Mouse (Mus musculus) left cerebral cortex, postnatal 14 days (tissue): Measurements from ENCODE around the gene Sec11a. TPM values are rescaled to one million over a fixed set of nuclear protein-coding genes. Genes with fewer than 3 reads are reported as not detected.
A peak's percentile ranks its signal among the peaks of the same experiment; 100 is the strongest.
"Not testable (repeated sequence)": the region's sequence is repeated elsewhere in the genome, so short reads cannot be mapped to it uniquely, and the experiment has no call there.

Source experiments
- DNase-seq, 2 experiments: peaks; one replicate each; pipeline ENCODE4 v3.0.0; 2021 to 2022; ENCODE audit warnings: low spot score in 2 of 2, mixed read lengths in 1 of 2
- intact Hi-C: fragments of 180-260 bp; cut with DNase I; formaldehyde crosslinking; loops from one replicate; pipeline ENCODE4 v1.15.1; 2025
- total RNA-seq, 2 experiments: library from RNA; stranded (reverse); gene quantifications; 2 replicates each; pipeline ENCODE4 v1.2.3; 2021

Sec11a gene
- total RNA-seq, 2 experiments from 2014 or later, result 54.9 to 62.4 TPM

GRCm38 (mm10) chr7:80970913-80971312 lies 23.3 kb upstream of the Sec11a start:
- no peak for DNase-seq
- intact Hi-C loops, result no loop called here

DNA sequence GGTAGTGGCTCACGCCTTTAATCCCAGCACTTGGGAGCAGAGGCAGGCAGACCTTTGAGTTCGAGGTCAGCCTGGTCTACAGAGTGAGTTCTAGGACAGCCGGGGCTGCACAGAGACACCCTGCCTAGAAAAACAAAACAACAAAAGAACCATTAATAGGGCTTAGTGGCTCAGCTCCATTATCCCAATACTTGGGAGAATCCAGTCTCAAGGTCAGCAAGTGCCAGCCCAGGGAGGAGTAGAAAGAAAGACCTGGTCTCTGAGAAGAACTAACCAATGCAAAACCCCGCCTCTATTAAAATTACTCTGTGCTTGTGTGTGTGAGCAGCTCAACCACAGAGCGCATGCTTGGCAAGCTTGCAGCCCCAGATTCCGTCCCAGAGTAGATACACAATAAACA lies 15.2 kb upstream of the Sec11a start:
- no peak for DNase-seq
- intact Hi-C loops, result no loop called here

DNA sequence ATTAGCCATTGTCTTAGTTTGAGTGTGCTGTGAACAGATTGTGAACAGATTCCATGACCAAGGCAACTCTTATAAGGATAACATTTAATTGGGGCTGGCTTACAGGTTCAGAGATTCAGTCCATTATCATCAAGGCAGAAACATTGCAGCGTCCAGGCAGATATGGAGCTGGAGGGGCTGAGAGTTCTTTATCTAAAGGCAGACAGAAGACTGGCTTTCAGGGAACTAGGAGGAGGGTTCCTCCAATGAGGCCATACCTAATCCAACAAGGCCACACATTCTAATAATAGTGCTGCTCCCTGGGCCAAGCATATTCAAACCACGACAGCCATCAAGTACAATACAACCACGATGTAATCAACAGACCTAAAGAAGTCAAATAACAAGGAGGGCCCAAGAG lies 11.4 kb upstream of the Sec11a start:
- DNase-seq, result no peak
- intact Hi-C loops, result no loop called here

GRCm38 (mm10) chr7:80956891-80957290 lies 9.3 kb upstream of the Sec11a start:
- intact Hi-C loops, result no loop called here
- no peak for DNase-seq

DNA sequence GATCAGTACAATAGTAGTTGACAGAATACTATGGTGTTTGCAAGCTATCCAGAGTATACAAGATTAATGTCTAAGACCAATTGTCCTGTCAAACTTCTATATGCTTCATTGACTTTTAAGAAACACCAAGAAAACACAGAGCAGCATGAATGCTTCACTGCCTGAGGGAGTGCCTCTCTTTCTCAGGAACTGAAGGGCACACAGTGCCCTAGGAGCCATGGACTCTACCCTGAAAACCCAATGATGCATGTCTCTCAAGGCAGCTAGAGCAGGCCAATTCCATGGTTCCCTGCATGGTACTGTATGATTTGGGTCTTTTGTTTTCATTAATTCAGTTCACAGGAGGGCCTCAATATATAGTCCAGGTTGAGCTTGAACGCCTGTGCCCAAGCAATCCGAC lies 6.7 kb upstream of the Sec11a start:
- no peak for DNase-seq
- intact Hi-C loops, result no loop called here

DNA sequence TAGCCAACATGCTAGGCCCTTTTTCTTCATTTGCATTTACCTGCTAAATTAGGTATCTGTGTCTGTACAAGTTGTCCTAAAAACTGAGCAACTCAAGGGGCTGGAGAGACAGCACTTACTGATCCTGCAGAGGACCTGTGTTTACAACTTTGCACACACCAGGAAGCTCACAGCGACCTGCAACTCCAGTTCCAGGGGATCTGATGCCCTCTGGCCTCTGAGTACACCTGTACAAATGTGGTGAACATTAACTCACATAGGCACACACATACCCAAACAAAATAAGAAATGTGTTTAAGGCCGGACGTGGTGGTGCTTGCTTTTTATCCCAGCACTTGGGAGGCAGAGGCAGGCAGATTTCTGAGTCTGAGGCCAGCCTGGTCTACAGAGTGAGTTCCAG lies 4.6 kb upstream of the Sec11a start:
- DNase-seq, result no peak
- intact Hi-C loops, result no loop called here

DNA sequence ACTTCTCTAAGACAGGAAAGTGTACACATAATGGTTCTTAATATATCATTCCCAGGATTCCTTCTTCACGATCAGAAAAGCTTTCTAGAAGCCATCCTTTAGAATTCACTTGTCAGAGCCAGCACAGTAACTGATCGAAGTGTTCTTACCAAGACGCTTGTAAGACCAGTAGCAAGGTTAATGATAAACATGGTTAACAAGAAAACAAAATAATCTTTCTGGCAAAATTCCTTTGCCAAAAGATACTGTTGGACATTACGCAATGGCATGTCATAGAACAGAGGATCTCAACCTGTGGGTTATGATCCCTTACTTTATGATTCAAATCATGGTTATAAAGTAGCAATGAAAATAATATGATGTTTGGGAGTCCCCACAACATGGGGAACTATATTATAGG lies 3.9 kb upstream of the Sec11a start:
- DNase-seq, result no peak
- intact Hi-C loops, result no loop called here

GRCm38 (mm10) chr7:80939808-80940207 lies 7.8 kb downstream of the Sec11a start:
- DNase-seq, result no peak
- intact Hi-C loops, result loop anchor here (10.0 kb wide), 1 partner anchor 215 kb away; no protein-coding TSS in a partner anchor

DNA sequence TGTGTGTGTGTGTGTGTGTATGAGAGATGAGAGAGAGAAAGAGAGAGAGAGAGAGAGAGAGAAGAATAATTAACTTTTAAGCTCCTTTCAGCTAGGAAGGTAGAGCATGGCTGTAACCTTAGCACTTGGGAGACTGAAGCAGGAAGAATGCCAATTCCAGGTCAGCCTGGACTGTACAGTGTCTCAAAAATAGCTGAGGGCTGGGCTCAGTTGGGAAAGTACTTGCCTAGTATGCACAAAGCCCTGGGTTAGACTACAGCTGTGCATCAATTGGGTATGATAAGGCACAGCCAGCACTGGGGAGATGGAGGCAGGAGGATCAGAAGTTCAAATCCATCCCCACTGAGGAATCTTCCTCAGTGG lies 10.3 kb downstream of the Sec11a start:
- intact Hi-C loops, result not testable (repeated sequence)

DNA sequence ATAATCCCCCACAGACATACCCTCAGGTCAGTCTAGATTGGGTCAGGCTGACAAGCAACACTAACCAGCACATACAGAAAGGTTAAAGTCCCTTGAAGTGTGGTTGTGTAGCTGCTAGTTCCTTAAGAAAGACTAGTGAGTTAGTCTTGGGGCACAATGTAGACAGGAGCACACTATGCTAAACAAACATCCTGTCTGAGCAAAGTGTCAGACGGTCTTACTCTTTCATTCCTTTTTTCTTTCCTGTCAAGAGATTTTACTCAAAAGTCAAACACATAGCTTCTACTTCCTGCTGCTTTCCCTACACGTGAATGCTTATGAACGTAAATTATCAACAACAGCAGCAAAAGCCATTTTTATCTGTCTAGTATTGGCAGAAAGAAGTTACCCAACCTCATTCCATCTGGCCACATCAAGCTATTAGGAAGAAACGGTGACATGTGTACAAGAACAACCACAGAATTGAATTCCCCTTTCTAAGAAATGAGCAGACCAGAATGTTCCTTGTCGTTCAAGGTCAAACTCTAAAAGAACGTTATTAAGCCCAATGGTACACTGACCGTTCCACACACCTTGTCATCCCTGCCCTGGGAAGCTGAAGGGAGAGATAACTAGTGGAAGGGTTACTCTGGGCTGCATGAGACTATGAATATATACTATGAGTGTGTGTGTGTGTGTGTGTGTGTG lies 10.8 kb downstream of the Sec11a start:
- DNase-seq, intact Hi-C loops: not testable (repeated sequence)

More for the DNA sequence above, 10.3 kb downstream of the Sec11a start:
- DNase-seq, result not testable (repeated sequence)

DNA sequence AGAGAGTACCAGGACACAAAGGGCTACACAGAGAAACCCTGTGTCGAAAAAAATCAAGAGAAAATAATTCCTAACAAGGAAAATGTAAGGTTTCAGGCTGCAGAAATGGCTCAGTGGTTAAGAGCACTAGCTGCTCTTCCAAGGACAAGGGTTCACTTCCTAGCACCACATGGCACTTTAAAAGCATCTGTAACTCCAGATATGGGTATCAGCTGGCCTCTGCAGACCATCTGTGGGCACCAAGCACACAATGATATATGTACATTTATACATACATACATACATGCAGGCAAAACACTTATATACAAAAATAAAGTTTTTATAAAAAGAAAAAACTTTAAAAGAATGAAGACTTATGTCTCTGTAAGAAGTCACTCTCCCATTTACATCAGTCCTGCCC lies 11.7 kb downstream of the Sec11a start:
- intact Hi-C loops, result no loop called here
- no peak for DNase-seq

GRCm38 (mm10) chr7:80932777-80933176 lies 14.8 kb downstream of the Sec11a start:
- intact Hi-C loops, result no loop called here
- no peak for DNase-seq

GRCm38 (mm10) chr7:80931618-80932207 lies 15.9 kb downstream of the Sec11a start:
- intact Hi-C loops, result no loop called here
- DNase-seq, result no peak

DNA sequence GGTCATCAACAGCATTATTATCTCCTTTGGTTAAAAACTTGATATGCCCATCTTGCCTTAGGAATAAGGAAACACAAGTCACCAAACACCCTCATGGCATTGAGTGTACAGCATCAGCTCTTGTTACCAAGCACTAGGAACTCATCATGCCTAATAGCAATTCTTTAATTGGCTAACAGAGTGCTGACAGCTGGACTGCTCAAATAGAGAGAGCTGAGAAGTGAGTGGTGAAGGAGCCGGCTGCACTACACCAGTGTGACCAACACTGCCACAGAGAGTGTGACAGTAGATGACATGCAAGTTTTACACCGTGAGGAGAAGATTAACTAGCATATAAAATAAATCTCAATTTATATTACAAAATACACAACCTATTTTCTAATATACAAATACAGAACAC lies 24.4 kb downstream of the Sec11a start:
- intact Hi-C loops, result no loop called here
- DNase-seq, result no peak

GRCm38 (mm10) chr7:80919647-80920008 lies 28.0 kb downstream of the Sec11a start:
- intact Hi-C loops, result no loop called here
- no peak for DNase-seq

DNA sequence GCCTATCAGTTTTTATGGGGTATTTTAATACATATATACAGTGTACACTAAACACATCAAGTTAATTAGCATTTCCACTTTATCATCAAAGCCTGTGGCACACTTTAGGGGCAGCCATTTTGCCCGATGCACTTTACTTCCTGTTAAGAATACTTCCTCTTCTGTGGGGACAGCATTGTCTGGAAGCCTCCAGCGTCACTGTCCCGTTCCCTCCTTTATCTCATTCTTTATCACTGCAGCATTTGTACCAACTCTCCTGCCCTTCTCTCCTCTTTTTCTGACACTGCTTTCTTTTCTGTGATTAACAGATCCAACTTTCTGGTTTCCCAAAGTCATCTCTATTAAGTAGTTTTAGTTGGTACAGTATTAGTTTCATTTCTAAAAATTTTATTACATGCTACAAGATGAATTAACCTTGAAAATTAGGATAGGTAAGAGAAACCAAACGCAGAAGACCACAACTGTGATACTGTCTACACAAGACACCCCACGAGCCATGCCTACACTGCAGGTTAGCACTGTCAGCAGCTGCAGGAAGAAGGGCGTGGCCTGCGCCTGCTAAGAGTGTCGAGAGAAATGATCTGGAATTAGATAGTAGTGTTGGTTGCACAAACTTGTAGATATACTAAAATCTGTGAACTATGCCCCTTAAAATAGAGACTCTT lies 28.5 kb downstream of the Sec11a start:
- intact Hi-C loops, result no loop called here
- no peak for DNase-seq

- intact Hi-C loops, result no loop called here
- DNase-seq, result no peak
Measured at GRCm38 (mm10) chr7:80917916-80918465, 29.6 kb downstream of the Sec11a start.

GRCm38 (mm10) chr7:80912496-80912895 lies 35.1 kb downstream of the Sec11a start:
- DNase-seq, result no peak
- intact Hi-C loops, result no loop called here

DNA sequence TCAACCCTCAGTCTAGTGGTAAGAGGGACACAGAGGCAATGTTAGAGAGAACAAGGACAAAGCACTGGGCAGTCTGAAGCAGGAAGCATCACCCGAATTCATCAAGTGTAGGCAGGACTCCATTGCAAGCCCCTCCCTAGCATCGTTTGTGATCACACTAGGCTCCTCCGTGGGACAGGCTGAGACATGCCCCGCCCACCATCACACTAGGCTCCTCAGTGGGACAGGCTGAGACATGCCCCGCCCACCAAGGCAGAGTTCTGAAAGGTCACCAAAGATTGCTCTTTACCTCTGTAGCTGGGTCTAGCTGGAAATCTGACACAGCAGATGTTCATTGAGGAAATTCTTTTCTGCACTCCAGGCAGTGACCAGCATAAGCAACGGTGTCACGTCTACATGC lies 36.5 kb downstream of the Sec11a start:
- intact Hi-C loops, result no loop called here
- no peak for DNase-seq

DNA sequence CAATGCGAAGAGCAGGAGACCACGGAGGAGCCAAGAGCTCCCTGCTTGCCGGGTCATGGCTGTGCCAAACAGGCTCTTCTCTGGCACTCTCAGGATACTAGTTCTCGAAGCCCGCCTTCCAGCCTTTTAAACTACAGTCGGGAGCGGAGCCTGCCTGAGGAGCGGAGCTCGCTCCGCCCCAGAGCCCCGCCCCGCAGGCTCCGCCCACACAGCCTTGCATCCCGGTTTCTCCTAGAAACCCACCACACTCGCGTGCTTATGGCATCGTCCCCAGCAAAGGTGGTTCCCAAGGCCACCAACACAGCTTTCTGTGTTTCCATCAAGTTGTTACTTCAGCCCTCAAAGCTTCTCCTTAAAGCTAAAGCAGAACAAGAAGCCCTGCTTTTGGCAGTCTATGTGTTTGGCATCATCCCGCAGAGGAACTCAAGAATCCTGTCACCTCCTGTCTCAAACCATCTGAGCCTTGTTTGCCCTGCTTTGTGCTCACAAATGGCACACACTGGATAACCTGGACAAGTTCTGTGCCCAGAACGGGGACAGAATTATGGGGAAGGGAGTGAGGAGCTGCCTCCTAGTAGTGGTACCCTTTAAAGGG lies 42.6 kb downstream of the Sec11a start, which contains the start of gene Nmb:
Gene Nmb, minus strand, starts transcription at position 156 of the 595 bp plus-strand sequence.
- intact Hi-C loops, result loop anchor here (5.0 kb wide), 1 partner anchor 42 kb away; the partner anchor contains the start of gene Sec11a

More for the DNA sequence above, 42.6 kb downstream of the Sec11a start, which contains the start of gene Nmb:
- peak; percentile 65 to 80 for DNase-seq
